Mouse (Mus musculus) bone marrow macrophage, adult 2 months (primary cell): ENCODE measurements around the gene Vill.

Source experiments
- CTCF ChIP-seq: IDR thresholded peaks from 2 replicates; pipeline ENCODE4 v1.5.1; 2012; ENCODE audit warnings: low read depth, mild to moderate bottlenecking, low read length, moderate library complexity
- POLR2A ChIP-seq: IDR thresholded peaks from 2 replicates; pipeline ENCODE4 v1.6.1; 2012; ENCODE audit warnings: mild to moderate bottlenecking, low read depth, low read length, borderline replicate concordance

DNA sequence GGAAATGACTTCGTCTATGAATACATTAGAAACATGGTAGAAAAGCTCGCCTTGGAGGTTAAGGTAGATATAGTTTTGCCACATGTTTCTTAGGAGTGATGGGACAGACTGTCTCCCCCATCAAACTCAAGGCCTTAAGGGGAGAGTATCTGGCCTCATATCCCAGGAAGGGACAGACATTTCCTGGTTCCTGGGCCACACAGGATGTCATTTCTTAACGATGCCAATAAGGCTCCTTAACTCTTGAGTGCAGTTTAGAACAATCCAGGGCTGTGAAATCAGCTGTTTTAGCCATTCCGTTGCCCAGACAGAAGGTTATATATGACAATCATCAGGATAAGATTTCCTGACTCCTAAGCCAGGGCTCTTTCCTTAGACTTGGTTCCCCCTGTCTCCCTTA lies 21.5 kb upstream of the Vill start:
- TF ChIP-seq CTCF = no peak
- TF ChIP-seq POLR2A = no peak
